In genomic region chr9:13645153-13645552, GRCm38 (mm10) we compare ENCODE assay signal across 8 mouse cellular contexts.
A peak's percentile ranks its signal among the peaks of the same experiment; 100 is the strongest.
DNase-seq lines count a peak whose midpoint lies in the region; ATAC-seq lines count a peak whose summit lies in the region.

No protein-coding gene starts in this region.

- DNase-seq in cerebellum, adult 11-12 months = peak; percentile 61
- peak; percentile 29 for DNase-seq in urinary bladder, postnatal 14 days (ENCODE audit: low spot score)
- no peak for DNase-seq in urinary bladder, postnatal 10 days (ENCODE audit: low spot score)
- DNase-seq in heart, postnatal 4 days = peak; percentile 67
- no peak for DNase-seq in frontal cortex, adult 2 months (ENCODE audit: extremely low spot score in 1 of 2, low spot score in 1 of 2)
- DNase-seq in thymus, postnatal 25 days = no peak

- no peak for ATAC-seq in cerebellum, adult (ENCODE audit: insufficient number of reproducible peaks, low FRiP score, low TSS enrichment)
- ATAC-seq in activated CD4-positive, CD25-positive, alpha-beta regulatory T cell, adult 4 months = no peak

Comparison
In these comparisons a context has a peak if more than half of its experiments do, and no peak if none do; other contexts are left out.
1. DNase-seq: peak in cerebellum, adult 11-12 months (single experiment), urinary bladder, postnatal 14 days (single experiment) and heart, postnatal 4 days (single experiment); none in urinary bladder, postnatal 10 days (single experiment), frontal cortex, adult 2 months (0 of 2) and thymus, postnatal 25 days (single experiment).